Mouse (Mus musculus) hematopoietic stem cell, adult 5-6 weeks (primary cell): ENCODE results near the gene 4931429L15Rik. TPM values are rescaled to one million over a fixed set of nuclear protein-coding genes. Genes with fewer than 3 reads are reported as not detected.

Experiments
- ATAC-seq, 2 experiments: fragments of 125-278 bp in 1 of 2; replicated peaks in 1 of 2; 2 replicates each; pipeline ENCODE4 v1.8.0; 2016 to 2017; ENCODE audit warnings: inconsistent platforms in 2 of 2, mild to moderate bottlenecking in 2 of 2, moderate number of reproducible peaks in 2 of 2, low read depth in 1 of 2, moderate TSS enrichment in 1 of 2; ENCODE audit not compliant: low FRiP score in 2 of 2, poor library complexity in 2 of 2, severe bottlenecking in 2 of 2, insufficient read depth in 1 of 2, low TSS enrichment in 1 of 2
- total RNA-seq: library from RNA; stranded (forward); fragments of 172-1452, 232-1000 nt; gene quantifications from 2 replicates; pipeline ENCODE4 v1.2.3, GENCODE M21; 2017

The 4931429L15Rik gene
- total RNA-seq, 1 experiment from 2014 or later = not detected

DNA sequence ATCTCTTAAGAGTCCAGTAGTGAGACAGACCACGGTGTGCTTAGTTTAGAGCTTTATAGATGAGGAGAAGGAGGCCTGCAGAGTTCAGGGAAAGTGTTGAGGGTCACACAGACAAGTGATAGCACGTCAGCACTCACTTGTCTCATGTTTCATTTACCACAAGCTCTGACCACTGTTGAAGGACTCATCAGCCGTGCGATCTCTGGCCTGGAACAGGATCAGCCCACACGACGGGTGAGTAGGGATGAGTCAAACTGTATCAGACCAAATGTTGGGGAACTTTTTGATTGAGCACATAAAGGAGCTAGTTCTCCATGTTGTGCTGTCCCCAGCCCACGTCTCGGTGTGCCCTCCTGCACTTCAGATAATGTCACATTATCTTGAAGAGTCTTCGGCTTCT is 45.3 kb downstream of the 4931429L15Rik start:
- no peak for ATAC-seq

DNA sequence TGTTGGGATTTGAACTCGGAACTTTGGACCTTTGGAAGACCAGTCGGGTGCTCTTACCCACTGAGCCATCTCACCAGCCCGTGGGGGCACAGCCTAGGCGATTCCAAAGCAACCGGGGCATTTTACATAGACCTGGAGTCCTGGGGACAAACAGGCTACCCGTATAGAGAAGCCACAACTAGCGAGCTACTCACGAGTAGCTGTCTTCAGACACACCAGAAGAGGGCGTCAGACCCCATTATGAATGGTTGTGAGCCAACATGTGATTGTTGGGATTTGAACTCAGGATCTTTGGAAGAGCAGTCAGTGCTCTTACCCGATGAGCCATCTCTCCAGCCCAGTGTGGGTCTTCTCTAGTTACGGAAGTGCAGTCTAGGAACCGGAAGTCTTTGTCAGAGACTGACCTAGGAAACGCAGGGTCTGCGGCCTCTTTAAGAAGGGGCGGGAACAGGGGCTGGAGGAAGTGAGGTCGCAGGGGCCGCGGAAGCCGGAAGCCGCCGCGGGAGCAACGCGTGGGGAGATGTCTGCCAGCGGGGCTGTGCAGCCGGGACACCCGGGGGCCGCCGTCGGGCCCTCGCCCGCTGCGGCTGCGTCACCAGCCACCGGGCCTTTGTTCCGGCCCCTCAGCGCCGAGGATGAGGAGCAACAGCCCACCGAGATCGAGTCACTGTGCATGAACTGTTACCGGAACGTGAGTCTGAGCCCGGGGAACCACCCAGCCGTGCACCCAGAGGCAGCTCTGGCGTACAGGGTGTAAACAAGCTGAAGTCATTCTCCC is 46.9 kb downstream of the 4931429L15Rik start, which contains the start of gene Zpr1:
TSS of gene Zpr1 (plus strand) at position 388 of the 778 bp plus-strand sequence.
- peak; percentile 91 to 95 for ATAC-seq

DNA sequence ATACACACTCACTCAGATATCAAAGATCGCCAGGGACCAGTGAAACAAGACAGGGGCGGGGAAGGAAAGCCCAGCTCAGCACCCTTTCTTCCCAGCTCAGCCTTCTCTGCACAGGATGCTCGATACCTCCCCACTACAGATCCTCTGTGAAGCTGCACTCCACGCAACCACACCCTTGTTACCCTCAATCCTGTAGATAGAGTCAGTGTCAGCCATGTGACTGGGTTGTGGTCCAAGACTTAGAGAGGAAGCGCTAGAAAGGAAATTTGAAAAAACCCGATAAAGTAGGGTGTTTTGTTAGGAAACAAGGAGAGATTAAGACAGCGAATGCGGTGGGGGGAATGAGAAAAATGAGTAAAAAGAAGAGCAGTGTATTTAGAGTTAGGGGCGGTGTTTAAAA is 47.7 kb downstream of the 4931429L15Rik start:
- ATAC-seq = no peak

DNA sequence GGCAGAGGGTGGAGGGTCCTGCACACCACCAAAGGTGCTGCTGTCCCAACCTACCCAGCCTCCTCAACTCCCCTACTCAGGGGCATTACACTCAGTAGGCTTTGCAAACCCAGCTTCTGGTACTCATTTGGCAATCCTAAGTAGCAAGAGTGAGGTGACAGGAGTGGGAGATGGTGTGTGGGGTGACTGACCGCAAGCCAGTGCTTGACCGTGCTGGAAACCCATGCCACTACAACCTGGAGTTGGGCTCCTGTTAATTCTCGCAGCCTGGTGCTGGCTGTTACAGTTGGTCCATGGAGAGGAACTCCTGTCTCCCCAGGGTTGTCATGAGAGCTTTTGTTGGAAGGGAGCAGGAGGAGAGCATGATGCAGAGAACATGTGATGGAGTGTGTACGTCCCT is 49.0 kb downstream of the 4931429L15Rik start:
- ATAC-seq = no peak

GRCm38 (mm10) chr9:46269125-46269524 is 50.7 kb downstream of the 4931429L15Rik start:
- no peak for ATAC-seq

DNA sequence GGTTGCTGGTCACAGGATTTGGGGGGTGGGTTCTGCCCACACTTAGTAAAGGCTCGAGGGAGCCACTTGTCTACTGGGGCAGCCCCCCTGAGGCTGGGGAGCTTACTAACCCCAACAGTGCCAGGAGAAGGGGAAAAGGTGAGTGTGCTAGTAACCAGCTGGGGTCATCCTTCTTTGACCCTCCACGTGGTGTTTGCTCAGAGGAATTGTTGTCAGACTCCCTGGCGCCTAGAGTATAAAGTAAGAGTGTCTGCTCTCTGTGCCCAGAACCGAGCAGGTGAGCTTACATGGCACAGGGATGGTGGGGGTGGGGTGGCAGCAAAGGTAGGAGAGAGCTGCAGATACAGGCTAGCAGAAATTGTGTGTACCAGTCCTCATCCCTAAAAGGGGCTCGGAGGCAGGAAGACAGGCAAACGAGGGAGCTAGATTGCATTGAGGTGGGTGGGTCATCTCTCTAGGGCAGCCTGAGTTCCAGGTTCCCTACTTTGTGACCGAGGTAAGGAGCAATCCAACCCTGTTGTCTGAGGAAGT is 51.4 kb downstream of the 4931429L15Rik start, which contains the start of gene Apoa5:
TSS of gene Apoa5 (plus strand) at position 291 of the 531 bp plus-strand sequence.
- no peak for ATAC-seq

DNA sequence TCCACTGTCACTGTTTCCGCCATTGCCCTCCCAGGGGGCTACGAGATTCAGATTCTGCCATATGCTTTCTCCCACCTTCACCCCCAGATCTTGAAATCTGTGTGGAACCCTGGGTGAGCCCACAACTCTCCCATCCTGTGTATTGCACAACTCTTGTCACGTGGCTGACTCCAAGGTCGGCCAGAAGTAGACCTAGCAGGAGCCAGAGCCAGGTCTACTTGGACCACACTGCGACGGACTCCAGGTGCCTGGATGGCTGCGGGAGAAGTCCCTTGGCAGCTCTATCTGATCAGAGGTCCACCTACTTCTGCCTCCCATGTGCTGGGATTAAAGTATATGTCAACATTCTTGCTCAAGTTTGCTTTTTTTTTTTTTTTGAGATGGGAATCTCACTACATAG is 58.7 kb downstream of the 4931429L15Rik start:
- ATAC-seq = no peak

GRCm38 (mm10) chr9:46259111-46259510 is 60.7 kb downstream of the 4931429L15Rik start:
- ATAC-seq = no peak

- ATAC-seq = peak; percentile 37 to 73; a peak in 2 of 4 replicates
Measured at GRCm38 (mm10) chr9:46257546-46257945, 62.2 kb downstream of the 4931429L15Rik start.

GRCm38 (mm10) chr9:46256658-46257385 is 63.0 kb downstream of the 4931429L15Rik start:
- peak in 1 of 2 experiments; percentile 43; a peak in 1 of 4 replicates for ATAC-seq

- ATAC-seq = no peak
Measured at GRCm38 (mm10) chr9:46256177-46256576, 63.6 kb downstream of the 4931429L15Rik start.

Other genes with a start within 250 kb of the 4931429L15Rik start
- not detected in 2 replicates for gene Apoa1, start 91.4 kb downstream of the 4931429L15Rik start, total RNA-seq
- gene Apoc3, start 84.3 kb downstream of the 4931429L15Rik start, total RNA-seq = not detected in 2 replicates
- gene Apoa4, start 79.3 kb downstream of the 4931429L15Rik start, total RNA-seq = not detected in 2 replicates
- gene Apoa5, start 51.4 kb downstream of the 4931429L15Rik start, total RNA-seq = not detected in 2 replicates
- 59.3 and 82.4 TPM in 2 replicates for gene Zpr1, start 46.9 kb downstream of the 4931429L15Rik start, total RNA-seq
- gene Bud13, start 37.0 kb downstream of the 4931429L15Rik start, total RNA-seq = 20.6 TPM in 2 replicates